Mouse (Mus musculus) adipocyte (in vitro differentiated cells): ENCODE data around the gene Zbtb16.

Source experiments
- DNase-seq: peaks from one replicate; pipeline ENCODE4 v3.0.0-alpha.2; 2016; ENCODE audit warnings: low spot score

The Zbtb16 gene

GRCm38 (mm10) chr9:48673804-48674203 is 162.2 kb downstream of the Zbtb16 start:
- peak; percentile 39 for DNase-seq

DNA sequence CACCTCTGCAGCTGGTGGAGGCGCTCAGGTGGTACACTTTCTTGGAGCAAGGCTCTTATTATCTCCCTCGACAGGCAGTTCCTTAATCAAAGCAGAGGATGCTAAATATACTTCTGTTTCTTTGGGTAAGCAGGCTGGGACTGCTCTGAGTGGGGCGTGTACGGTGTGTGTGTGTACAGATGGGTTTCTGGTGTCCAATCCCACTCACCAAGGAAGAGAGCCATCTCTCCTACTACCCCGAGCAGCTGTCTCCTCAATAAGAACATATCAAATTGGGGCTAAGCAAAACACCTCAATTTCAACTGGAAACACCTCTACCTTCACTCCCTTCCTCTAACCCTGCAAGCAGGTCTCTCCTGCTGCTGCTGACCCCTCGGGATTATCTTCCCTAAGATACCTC is 162.8 kb downstream of the Zbtb16 start:
- DNase-seq: no peak

- no peak for DNase-seq
Observed at GRCm38 (mm10) chr9:48671841-48672240, 164.2 kb downstream of the Zbtb16 start.

GRCm38 (mm10) chr9:48670156-48670555 is 165.9 kb downstream of the Zbtb16 start:
- no peak for DNase-seq

- no peak for DNase-seq
Observed at GRCm38 (mm10) chr9:48669672-48670071, 166.3 kb downstream of the Zbtb16 start.

DNA sequence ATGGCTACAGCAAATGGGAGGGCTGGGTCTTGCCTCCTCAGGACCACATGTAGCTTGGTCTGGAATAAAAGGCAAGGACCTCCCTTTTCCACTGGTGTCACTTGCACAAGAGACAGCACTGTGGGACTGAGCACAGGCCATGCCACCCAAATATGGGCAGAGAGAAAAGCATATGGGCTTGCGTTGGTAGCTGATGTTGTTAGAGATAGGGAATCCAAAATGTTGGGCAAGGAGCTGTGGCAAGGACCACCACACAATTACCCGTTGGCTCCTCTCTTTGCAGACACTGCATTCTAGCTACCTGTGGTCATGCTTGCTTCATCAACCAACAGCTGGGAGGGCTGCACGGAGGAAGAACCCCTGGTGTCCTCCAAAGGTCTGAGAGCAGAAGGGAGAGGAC is 169.3 kb downstream of the Zbtb16 start:
- DNase-seq: no peak

DNA sequence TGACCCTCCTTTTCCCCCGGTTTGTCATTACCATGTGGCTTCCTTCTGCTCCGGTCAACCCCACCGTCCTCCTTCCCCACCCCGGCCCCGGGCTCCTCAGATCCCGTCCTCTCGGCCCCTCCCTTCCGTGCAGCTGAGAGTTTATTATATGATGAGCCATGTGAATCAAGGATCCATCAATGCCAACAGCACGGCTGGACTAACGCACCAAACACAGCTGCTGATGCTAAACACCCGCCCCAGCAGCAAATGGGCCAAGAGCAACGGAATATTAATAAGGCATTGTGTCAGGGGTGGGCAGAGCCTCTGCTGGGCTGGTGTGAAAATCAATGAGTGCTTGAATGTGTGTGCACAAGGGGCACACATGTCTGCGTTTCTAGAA is 173.0 kb downstream of the Zbtb16 start:
- no peak for DNase-seq

GRCm38 (mm10) chr9:48662361-48663051 is 173.5 kb downstream of the Zbtb16 start:
- DNase-seq: no peak

DNA sequence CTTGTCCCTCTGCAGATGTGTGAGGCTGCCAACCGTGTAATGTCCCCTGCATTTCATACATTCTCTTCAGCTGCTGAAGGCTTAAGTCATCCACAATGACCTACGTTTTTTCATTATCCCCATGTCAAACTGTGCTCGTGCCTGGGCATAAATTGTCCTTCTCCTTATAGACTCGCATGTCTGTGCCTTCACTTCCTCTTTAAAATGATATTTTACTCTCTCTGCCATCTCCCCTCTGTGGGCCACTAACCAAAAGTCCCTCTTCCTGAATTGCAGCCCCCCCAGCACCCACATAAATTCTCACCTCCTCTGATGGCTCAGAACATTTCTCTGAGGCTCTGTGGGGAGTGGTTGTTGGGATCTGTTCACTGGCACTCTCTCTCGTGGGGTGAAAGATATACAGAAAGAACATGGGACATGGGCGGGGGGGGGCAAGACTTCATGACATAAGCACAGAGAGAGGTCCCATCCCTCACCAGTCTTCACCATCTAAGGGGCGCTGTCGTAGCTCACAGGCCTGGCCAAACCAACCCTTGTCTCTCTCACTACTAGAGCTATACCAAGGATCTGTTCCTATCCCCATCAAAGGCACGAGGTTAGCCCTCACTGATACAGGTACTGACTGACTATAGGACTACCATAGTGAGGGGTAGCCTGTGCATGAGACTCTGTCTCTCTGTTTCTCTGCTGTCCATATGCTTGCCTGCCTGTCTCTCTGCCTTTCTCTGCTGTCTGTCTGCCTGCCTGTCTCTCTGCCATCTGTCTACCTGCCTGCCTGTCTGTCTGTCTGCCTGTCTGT is 174.6 kb downstream of the Zbtb16 start:
- no peak for DNase-seq

DNA sequence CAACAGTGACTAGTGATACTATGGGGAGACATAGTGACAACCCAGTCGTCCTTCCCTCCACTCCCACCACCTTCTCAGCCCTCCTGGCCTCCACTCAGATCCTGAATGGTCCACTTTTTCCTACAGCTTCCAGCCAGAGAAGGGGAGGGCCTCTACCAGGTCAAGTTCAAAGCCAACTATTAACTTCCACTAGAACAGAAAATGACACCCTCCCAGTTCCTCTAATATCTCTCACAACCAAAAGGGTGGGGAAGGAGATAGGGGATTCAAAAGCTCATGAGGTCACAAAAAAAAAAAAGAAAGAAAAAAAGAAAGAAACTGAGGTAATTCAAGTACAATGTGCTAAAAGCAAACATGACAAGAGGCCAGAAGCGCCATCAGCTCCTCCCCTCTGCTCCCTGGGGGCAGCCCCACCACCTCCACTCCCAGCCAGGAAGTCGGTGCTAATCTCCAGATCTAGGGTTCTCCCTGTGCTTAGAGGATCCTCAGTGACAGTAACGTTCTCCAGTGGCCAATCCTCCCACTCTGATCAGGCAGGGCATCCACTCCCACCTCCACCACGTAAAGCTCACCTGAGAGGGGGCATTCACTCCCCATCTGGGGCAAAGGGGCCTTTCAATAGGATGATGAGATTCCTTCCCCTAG is 180.4 kb downstream of the Zbtb16 start:
- DNase-seq: no peak

GRCm38 (mm10) chr9:48654730-48655129 is 181.3 kb downstream of the Zbtb16 start:
- DNase-seq: no peak

DNA sequence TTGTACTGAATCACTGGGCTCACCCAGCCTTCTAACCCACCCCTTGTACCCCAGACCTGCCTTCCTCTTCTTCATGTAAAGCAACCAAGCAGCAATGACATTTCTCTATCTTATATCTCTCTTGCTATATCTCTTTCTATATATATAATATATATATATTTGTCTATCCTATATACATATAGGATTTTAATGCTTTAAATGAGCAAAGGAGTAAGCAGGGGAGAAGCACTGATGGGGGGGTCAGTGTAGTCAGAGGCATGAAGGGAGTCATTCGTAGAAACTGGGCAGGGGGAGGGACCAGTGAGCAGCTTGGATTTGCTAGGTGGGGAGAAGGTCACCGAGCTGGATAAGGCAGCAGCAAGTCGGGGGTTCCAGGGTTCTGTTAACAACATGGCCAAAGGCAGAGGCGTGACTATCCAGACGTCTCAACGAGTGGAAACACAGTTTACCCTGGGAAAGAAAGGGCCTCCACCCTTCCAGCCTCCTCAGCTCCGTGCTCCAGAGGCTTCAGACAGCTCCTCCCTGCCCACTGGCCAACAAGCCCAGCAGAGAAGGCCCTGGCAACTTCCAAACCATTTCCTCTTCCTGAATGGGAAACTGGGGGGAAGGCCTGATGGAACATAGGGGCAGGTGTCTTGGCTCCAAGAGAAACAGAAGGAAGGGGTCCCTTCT is 182.5 kb downstream of the Zbtb16 start:
- DNase-seq: peak; percentile 45

- DNase-seq: no peak
Observed at GRCm38 (mm10) chr9:48652026-48652425, 184.0 kb downstream of the Zbtb16 start.

- DNase-seq: no peak
Observed at GRCm38 (mm10) chr9:48650846-48651245, 185.2 kb downstream of the Zbtb16 start.

DNA sequence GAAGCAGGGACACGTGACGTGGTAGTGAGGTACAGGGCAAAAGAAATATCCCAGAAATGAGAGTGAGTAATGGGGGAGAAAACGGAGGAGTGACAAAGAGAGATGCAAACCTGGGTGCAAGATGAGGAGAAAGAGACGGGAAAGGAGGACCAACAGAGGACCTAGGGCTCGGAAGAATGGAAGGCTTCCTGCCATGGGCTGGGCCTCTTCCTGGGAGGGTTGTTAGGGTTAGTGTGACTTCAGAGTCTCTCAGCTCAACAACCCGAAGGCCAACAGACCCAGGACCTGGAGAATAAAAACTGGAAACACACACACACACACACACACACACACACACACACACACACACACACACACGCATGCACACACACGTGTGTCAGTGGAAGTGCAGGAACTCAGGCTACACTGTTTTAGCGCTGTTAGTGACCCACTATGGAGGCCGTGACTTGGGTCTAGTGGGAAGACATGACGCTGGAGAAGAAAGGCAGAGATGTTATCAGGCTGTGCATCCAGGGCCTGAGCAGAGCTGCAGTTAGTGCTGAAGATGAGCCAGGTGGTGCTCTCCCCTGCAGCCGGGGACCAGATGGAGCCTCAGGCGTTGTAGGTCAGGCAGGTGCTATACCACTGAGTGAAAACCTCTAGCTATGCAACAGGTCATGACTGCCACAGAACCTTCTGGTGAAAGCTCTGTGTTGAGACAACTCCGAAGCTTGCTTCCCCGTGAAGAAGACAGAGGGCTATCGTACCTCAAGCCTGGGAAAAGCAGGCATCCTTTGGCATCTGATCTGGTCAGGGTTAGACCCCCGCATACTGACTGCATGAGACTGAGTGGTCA is 186.0 kb downstream of the Zbtb16 start:
- no peak for DNase-seq

GRCm38 (mm10) chr9:48649098-48649766 is 186.8 kb downstream of the Zbtb16 start:
- peak; percentile 77 for DNase-seq

DNA sequence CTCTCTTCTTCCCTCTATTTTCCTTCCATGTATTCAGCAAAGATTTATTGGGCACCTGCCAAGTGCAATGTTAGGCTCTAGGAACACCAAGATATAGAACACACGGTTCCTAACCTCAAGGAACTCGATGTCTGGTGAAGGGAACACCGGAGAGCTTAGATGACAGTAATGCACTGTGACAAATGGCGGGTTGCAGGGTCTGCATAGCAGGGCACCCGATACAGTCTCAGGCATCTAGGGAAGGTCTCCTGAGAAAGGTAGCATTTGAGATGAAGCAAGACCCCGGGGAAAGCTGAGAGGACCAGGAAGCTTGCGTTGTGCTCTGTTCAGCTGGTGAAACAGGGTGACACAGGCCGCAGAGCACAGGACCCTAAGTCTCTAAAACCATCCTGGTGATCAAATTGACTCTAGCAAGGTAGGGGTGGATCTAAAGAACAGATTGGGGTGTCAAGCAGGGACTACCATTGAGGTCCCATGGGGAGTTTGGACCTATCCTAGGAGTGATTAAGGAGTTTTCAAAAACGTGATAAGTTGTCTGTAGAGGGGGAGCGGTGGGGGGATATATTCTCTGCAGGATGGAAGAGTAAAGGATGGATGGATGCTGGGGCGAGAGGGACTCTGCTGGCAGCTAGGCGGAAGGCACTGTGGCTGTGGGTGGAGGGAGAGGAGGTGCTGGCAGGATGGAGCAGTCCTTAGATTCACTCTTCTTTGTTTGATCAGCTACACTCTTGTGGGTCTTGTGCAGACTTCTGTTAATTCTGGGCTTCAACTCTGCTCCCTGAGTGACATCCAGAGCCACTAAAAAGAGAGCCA is 187.5 kb downstream of the Zbtb16 start:
- DNase-seq: peak; percentile 44

GRCm38 (mm10) chr9:48647648-48648284 is 188.3 kb downstream of the Zbtb16 start:
- no peak for DNase-seq

- DNase-seq: no peak
Observed at GRCm38 (mm10) chr9:48646781-48647647, 189.0 kb downstream of the Zbtb16 start.
